Mouse (Mus musculus) frontal cortex, adult 2 months (tissue): ENCODE measurements around the gene Rexo5. TPM values are rescaled to one million over a fixed set of nuclear protein-coding genes. Genes with fewer than 3 reads are reported as not detected.

Experiments
- DNase-seq, 2 experiments: peaks; one replicate each; pipeline ENCODE4 v3.0.0; 2022; ENCODE audit warnings: low spot score in 1 of 2; ENCODE audit errors: extremely low spot score in 1 of 2
- polyA plus RNA-seq: library from polyadenylated mRNA; depleted of rRNA; stranded (reverse); fragments of >200 nt; gene quantifications from 2 replicates; pipeline ENCODE4 v1.2.3, GENCODE M21; 2012; rRNA removed

Gene Rexo5
- polyA plus RNA-seq, 1 experiment = 5.7 TPM

GRCm38 (mm10) chr7:119881229-119881628 is 87.4 kb downstream of the Rexo5 start:
- no peak for DNase-seq

- peak in 1 of 2 experiments; percentile 8 for DNase-seq
These were observed 94.1 kb downstream of the Rexo5 start for GRCm38 (mm10) chr7:119887887-119888286.

- DNase-seq = no peak
These were observed 98.4 kb downstream of the Rexo5 start for GRCm38 (mm10) chr7:119892198-119892597.

- no peak for DNase-seq
These were observed 98.9 kb downstream of the Rexo5 start for GRCm38 (mm10) chr7:119892742-119893141.

- DNase-seq = no peak
These were observed 101.2 kb downstream of the Rexo5 start for GRCm38 (mm10) chr7:119894818-119895544.

- peak; percentile 95 to 98 for DNase-seq
These were observed 102.1 kb downstream of the Rexo5 start, which contains the start of the genes Lyrm1 and Dcun1d3 for GRCm38 (mm10) chr7:119895639-119896512. Lyrm1 (plus strand) TSS chr7:119895861. Dcun1d3 (minus strand) TSS chr7:119896298.

GRCm38 (mm10) chr7:119897521-119898109 is 103.8 kb downstream of the Rexo5 start:
- no peak for DNase-seq

- no peak for DNase-seq
These were observed 104.5 kb downstream of the Rexo5 start for GRCm38 (mm10) chr7:119898247-119898856.

Other genes starting within 250 kb of the Rexo5 start
- gene Acsm2, start 239.7 kb upstream of the Rexo5 start, polyA plus RNA-seq = not detected in 2 replicates
- gene Acsm1, start 187.0 kb upstream of the Rexo5 start, polyA plus RNA-seq = not detected in 2 replicates
- gene Acsm4, start 104.0 kb upstream of the Rexo5 start, polyA plus RNA-seq = 0.16 and 0.23 TPM in 2 replicates
- 35.9 and 36.7 TPM in 2 replicates for gene Thumpd1, start 73.2 kb upstream of the Rexo5 start, polyA plus RNA-seq
- 0.04 and 0.12 TPM in 2 replicates for gene Acsm3, start 33.1 kb upstream of the Rexo5 start, polyA plus RNA-seq
- gene Eri2, start 52 bp downstream of the Rexo5 start, polyA plus RNA-seq = 6.6 and 8.2 TPM in 2 replicates
- gene Lyrm1, start 101.9 kb downstream of the Rexo5 start, polyA plus RNA-seq = 17.8 and 19.1 TPM in 2 replicates
- gene Dcun1d3, start 102.3 kb downstream of the Rexo5 start, polyA plus RNA-seq = 10.7 and 11.3 TPM in 2 replicates